Comparison of ENCODE assay signal across 8 mouse cellular contexts in genomic region chr14:73303193-73303592, GRCm38 (mm10). TPM values are rescaled to one million over a fixed set of nuclear protein-coding genes. Genes with fewer than 3 reads are reported as not detected.
DNase-seq lines count a peak whose midpoint lies in the region; TF ChIP-seq lines count a peak whose summit lies in the region.
"Had no signal": no experiment of that assay in that cellular context is flagged by ENCODE, and none has a peak within 500 bp of the region (broad histone marks: within the 10 kb centered on the region; RNA-seq: fewer than 3 reads in every experiment).

No protein-coding gene starts in this region.

- no peak overlapping the region for H3K27ac ChIP-seq in MEL (ENCODE audit: control insufficient read depth, low read depth, low read length)
- H3K27ac ChIP-seq: lung, embryonic 15.5 days had no signal

- peak; percentile 88 for TF ChIP-seq RAD21 in MEL (IDR thresholded peaks at IDR 0.05; ENCODE audit: low read depth, low read length)

- TF ChIP-seq POLR2A in MEL (IDR thresholded peaks at IDR 0.05; ENCODE audit: control insufficient read depth in 1 of 2, insufficient read depth in 1 of 2, low read depth in 1 of 2, low read length in 2 of 2, poor library complexity in 1 of 2) = no peak

- no peak overlapping the region for H3K4me3 ChIP-seq in MEL (ENCODE audit: control insufficient read depth in 1 of 2, insufficient read depth in 1 of 2, low read depth in 2 of 2, low read length in 2 of 2)
- H3K4me3 ChIP-seq: lung, embryonic 15.5 days had no signal

- H3K9me3 ChIP-seq in MEL (replicated peaks; ENCODE audit: insufficient read depth, low read length) = no peaks in the 10 kb centered on the region
- H3K9me3 ChIP-seq: lung, embryonic 15.5 days had no signal

- 0 out of 4 replicates have a peak, but pooled peaks of 1 of the 2 experiments have one; percentile 16 for TF ChIP-seq EP300 in MEL (IDR thresholded peaks at IDR 0.05; ENCODE audit: low read depth in 1 of 2, low read length in 2 of 2)

- peak; percentile 36 to 49 for DNase-seq in kidney, adult 8-10 months
- DNase-seq in kidney, adult 11 months = no peak
- peak; percentile 84 for DNase-seq in CD4-positive, CD25-positive, alpha-beta regulatory T cell, adult 2 months (ENCODE audit: low read depth, low spot score)
- DNase-seq in MEL (ENCODE audit: low read depth, low spot score) = peak; percentile 74
- peak; percentile 74 for DNase-seq in embryo, embryonic 11 days
- DNase-seq in left cerebral cortex, postnatal 25 days (ENCODE audit: low spot score in 2 of 2) = peak; percentile 58 to 77
- DNase-seq in right cerebral cortex, postnatal 25 days = peak; percentile 31

- intact Hi-C loops in left cerebral cortex, postnatal 25 days (cut with DNase I) = loop anchor here (2.0 kb wide), 1 partner anchor 196 kb away; no protein-coding TSS in a partner anchor

- no peaks in the 10 kb centered on the region for H3K79me2 ChIP-seq in MEL (ENCODE audit: control insufficient read depth, insufficient read depth, low read length, poor library complexity)

- peaks cover 0 to 2% of the 10 kb centered on the region in 2 experiments; a peak in 2 of 4 replicates for H3K36me3 ChIP-seq in MEL (ENCODE audit: control insufficient read depth in 1 of 2, insufficient read depth in 2 of 2, low read length in 2 of 2)
- H3K36me3 ChIP-seq: lung, embryonic 15.5 days had no signal

- H3K9ac ChIP-seq in MEL (ENCODE audit: control insufficient read depth, low read depth, low read length, poor library complexity, severe bottlenecking) = no peak overlapping the region
- H3K9ac ChIP-seq: lung, embryonic 15.5 days had no signal

- H3K27me3 ChIP-seq in MEL (ENCODE audit: control insufficient read depth in 1 of 2, insufficient read depth in 2 of 2, low read length in 2 of 2) = no peaks in the 10 kb centered on the region
- H3K27me3 ChIP-seq: lung, embryonic 15.5 days had no signal

- H3K4me1 ChIP-seq in MEL (ENCODE audit: control insufficient read depth in 1 of 2, insufficient read depth in 2 of 2, low read length in 2 of 2) = peaks cover 2% of the 10 kb centered on the region in 2 experiments; a peak in 2 of 4 replicates
- H3K4me1 ChIP-seq: lung, embryonic 15.5 days had no signal

- peak; percentile 13 to 91 (median 85); a peak in 4 of 6 replicates for TF ChIP-seq CTCF in MEL (IDR thresholded peaks at IDR 0.05 in 2 of 3, conservative IDR thresholded peaks at IDR 0.05 in 1 of 3; ENCODE audit: control insufficient read depth in 1 of 3, insufficient read depth in 1 of 3, low read depth in 2 of 3, low read length in 3 of 3, poor library complexity in 1 of 3, severe bottlenecking in 1 of 3)

TF ChIP-seq in MEL, 35 proteins besides CTCF, POLR2A, EP300 and RAD21:
- TF ChIP-seq JUND (IDR thresholded peaks at IDR 0.05; ENCODE audit: low read depth, low read length) (no peak), CHD1 (IDR thresholded peaks at IDR 0.05; ENCODE audit: low read depth, low read length) (no peak), ZKSCAN1 (IDR thresholded peaks at IDR 0.05; ENCODE audit: low read depth, low read length) (no peak), ZNF384 (IDR thresholded peaks at IDR 0.05; ENCODE audit: low read depth, low read length) (peak; percentile 57), TCF12 (IDR thresholded peaks at IDR 0.05; ENCODE audit: low read depth, low read length) (no peak), MAX (IDR thresholded peaks at IDR 0.05; ENCODE audit: low read length) (no peak), SMC3 (IDR thresholded peaks at IDR 0.05; ENCODE audit: low read depth, low read length) (peak; percentile 90), TAL1 (IDR thresholded peaks at IDR 0.05; ENCODE audit: low read length) (no peak), HCFC1 (IDR thresholded peaks at IDR 0.05; ENCODE audit: low read depth, low read length) (no peak), BHLHE40 (IDR thresholded peaks at IDR 0.05; ENCODE audit: borderline replicate concordance, low read depth, low read length) (no peak), GATA1 (IDR thresholded peaks at IDR 0.05; ENCODE audit: low read depth, low read length) (no peak), MYB (IDR thresholded peaks at IDR 0.05; ENCODE audit: low read depth, low read length) (no peak), ZC3H11A (IDR thresholded peaks at IDR 0.05; ENCODE audit: low read depth, low read length) (peak; percentile 73), NRF1 (IDR thresholded peaks at IDR 0.05; ENCODE audit: insufficient read depth, low read depth, low read length, poor library complexity, severe bottlenecking) (no peak), ZMIZ1 (IDR thresholded peaks at IDR 0.05; ENCODE audit: low read depth, low read length) (no peak), POLR2AphosphoS5 (IDR thresholded peaks at IDR 0.05; ENCODE audit: borderline replicate concordance, low read depth, low read length) (no peak), ETS1 (IDR thresholded peaks at IDR 0.05; ENCODE audit: low read depth, low read length) (no peak), RCOR1 (IDR thresholded peaks at IDR 0.05; ENCODE audit: low read depth, low read length) (peak; percentile 79), MYC (IDR thresholded peaks at IDR 0.05; ENCODE audit: low read depth, low read length) (no peak), POLR2AphosphoS2 (IDR thresholded peaks at IDR 0.05; ENCODE audit: low read length) (no peak), SIN3A (IDR thresholded peaks at IDR 0.05; ENCODE audit: low read length) (no peak), GABPA (IDR thresholded peaks at IDR 0.05; ENCODE audit: low read depth, low read length) (no peak), KAT2A (conservative IDR thresholded peaks at IDR 0.05; ENCODE audit: low read depth, low read length) (no peak), MEF2A (IDR thresholded peaks at IDR 0.05; ENCODE audit: extremely low read depth, insufficient replicate concordance, low read depth, low read length, poor library complexity, severe bottlenecking) (no peak)
TF ChIP-seq in MEL: peak in this region for 4.

RNA-seq across cellular contexts. Expression of gene Rb1, which starts 22.4 kb away (rescaled TPM):
- total RNA-seq in MEL (2012; rRNA removed) = 6.3 and 7.8 TPM in 2 replicates
- polyA plus RNA-seq in MEL (2012; ENCODE audit: insufficient read depth in 1 of 2, insufficient read length in 2 of 2, low read depth in 1 of 2, low replicate concordance in 2 of 2, missing spikeins in 1 of 2) = 10 to 100 TPM in 1 of 2 experiments, not detected in 1; 13.2 TPM
- total RNA-seq in left cerebral cortex, postnatal 25 days (2021) = 10 to 100 TPM; 31.1 to 33.1 TPM
